Mouse (Mus musculus): ENCODE data around the gene Plce1.

- TF ChIP-seq POLR2A (IDR thresholded peaks at IDR 0.05; ENCODE audit: low read depth, low read length) (no peak), CTCF (conservative IDR thresholded peaks at IDR 0.05; ENCODE audit: insufficient read depth, insufficient read length, low read depth, low read length) (no peak)
Observed at GRCm38 (mm10) chr19:38672015-38672600, 191.2 kb downstream of the Plce1 start.

Measured in kidney, adult 2 months (tissue).